Mouse (Mus musculus) lung, postnatal 0 days (tissue): Measurements from ENCODE around the gene Cant1.

Experiments
- CTCF ChIP-seq: IDR thresholded peaks from 2 replicates; pipeline ENCODE4 v1.5.1; 2016; ENCODE audit warnings: antibody characterized with exemption, mild to moderate bottlenecking
- EP300 ChIP-seq: IDR thresholded peaks from 2 replicates; pipeline ENCODE4 v1.6.1; 2016; ENCODE audit warnings: antibody characterized with exemption, mild to moderate bottlenecking, control low read depth

- no peak for TF ChIP-seq CTCF
- no peak for TF ChIP-seq EP300
Measured at GRCm38 (mm10) chr11:118413055-118413454, 5.8 kb downstream of the Cant1 start.
